Mouse (Mus musculus) neural tube, embryonic 11.5 days (tissue): ENCODE data around the gene Ankrd22. TPM values are rescaled to one million over a fixed set of nuclear protein-coding genes. Genes with fewer than 3 reads are reported as not detected.

Experiments
- ATAC-seq: fragments of 200-750 bp; cut with Nextera tagmentation; 2 replicates; pipeline ENCODE4 v1.8.0; 2017; ENCODE audit warnings: moderate number of reproducible peaks, mild to moderate bottlenecking, moderate TSS enrichment, moderate library complexity; ENCODE audit not compliant: insufficient read depth, low FRiP score, low TSS enrichment
- DNase-seq: peaks from one replicate; pipeline ENCODE4 v3.0.0-alpha.2; 2015; ENCODE audit warnings: low spot score
- H3K27ac ChIP-seq: fragments of 300-500 bp; sonication (generic); 2 replicates; pipeline ENCODE4 v1.5.1; 2014; ENCODE audit warnings: low read depth, mild to moderate bottlenecking, low read length
- H3K27me3 ChIP-seq: fragments of 300-500 bp; sonication (generic); 2 replicates; pipeline ENCODE4 v1.6.1; 2014; ENCODE audit warnings: mild to moderate bottlenecking, low read length, mixed read lengths; ENCODE audit not compliant: control insufficient read depth, insufficient read depth
- H3K36me3 ChIP-seq: fragments of 300-500 bp; sonication (generic); 2 replicates; pipeline ENCODE4 v1.6.1; 2014; ENCODE audit warnings: mild to moderate bottlenecking, low read length, moderate library complexity, mixed read lengths; ENCODE audit not compliant: control insufficient read depth, insufficient read depth
- H3K4me1 ChIP-seq: fragments of 300-500 bp; sonication (generic); 2 replicates; pipeline ENCODE4 v1.6.1; 2014; ENCODE audit warnings: low read length, mixed read lengths; ENCODE audit not compliant: control insufficient read depth, insufficient read depth
- H3K4me2 ChIP-seq: fragments of 300-500 bp; sonication (generic); 2 replicates; pipeline ENCODE4 v1.6.1; 2014; ENCODE audit warnings: low read depth, mild to moderate bottlenecking, moderate library complexity
- H3K4me3 ChIP-seq: fragments of 300-500 bp; sonication (generic); 2 replicates; pipeline ENCODE4 v1.5.1; 2014; ENCODE audit warnings: low read depth, low read length
- H3K9ac ChIP-seq: fragments of 300-500 bp; sonication (generic); 2 replicates; pipeline ENCODE4 v1.6.1; 2014; ENCODE audit warnings: mild to moderate bottlenecking, low read length
- H3K9me3 ChIP-seq: fragments of 300-500 bp; sonication (generic); 2 replicates; pipeline ENCODE4 v1.6.1; 2016; ENCODE audit warnings: low read length; ENCODE audit not compliant: control insufficient read depth
- WGBS: fragments of 180-500 bp; shearing (Covaris S2); extraction: QIAGEN DNeasy Blood & Tissue Kit; methylation state at CpG from one replicate; pipeline ENCODE4 v1.1.7; 2014; 5-methylcytosine and 5-hydroxymethylcytosine counted together
- polyA plus RNA-seq: library from polyadenylated mRNA; unstranded; fragments of >200 nt; fragmentation: Nextera tagmentation; extraction: Ambion mirVana; gene quantifications from 2 replicates; pipeline ENCODE4 v1.2.1, GENCODE M21; 2014

The Ankrd22 gene
- polyA plus RNA-seq, 1 experiment from 2014 or later, result 0.13 TPM

- Histone ChIP-seq H3K36me3 (no peaks in the 10 kb centered on the region), H3K9me3 (no peaks in the 10 kb centered on the region), H3K27ac (no peak overlapping the region), H3K27me3 (no peaks in the 10 kb centered on the region), H3K9ac (no peak overlapping the region), H3K4me3 (no peak overlapping the region), H3K4me2 (no peak overlapping the region), H3K4me1 (no peaks in the 10 kb centered on the region)
- 91% methylated on average over 6 of the region's 6 CpGs for WGBS
- DNase-seq (no peak), ATAC-seq (no peak)
Measured at GRCm38 (mm10) chr19:34138720-34139430, 27.0 kb downstream of the Ankrd22 start.

DNA sequence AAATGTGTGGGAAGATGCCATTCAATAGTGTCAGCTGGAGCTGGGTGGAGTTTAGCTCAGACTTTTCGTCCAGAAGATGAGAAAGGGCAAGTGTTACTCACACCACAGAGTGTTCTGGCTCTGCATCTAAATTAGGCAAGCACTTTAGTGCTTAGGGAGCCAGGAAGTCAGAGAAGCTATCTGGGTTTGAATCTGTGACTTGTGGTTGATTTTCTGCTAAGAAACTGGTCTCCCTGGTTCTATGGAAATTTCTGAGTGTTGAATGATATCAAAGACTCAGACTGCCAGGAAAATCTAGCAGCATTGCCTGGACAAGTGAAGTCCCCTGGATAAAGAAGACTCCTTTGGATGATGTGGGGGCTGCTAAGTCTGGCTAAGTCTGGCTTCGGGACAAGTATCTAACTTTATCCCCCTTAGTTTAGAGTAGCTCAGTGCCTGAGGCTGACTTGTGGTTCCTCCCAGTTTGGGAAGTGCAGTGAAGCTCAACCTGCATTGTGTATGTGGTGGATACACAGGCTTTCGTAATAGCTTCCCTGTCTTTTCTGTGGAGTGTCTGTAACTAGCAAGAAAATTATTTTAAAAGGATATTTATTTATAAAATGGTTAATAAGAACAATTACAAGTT lies 45.6 kb downstream of the Ankrd22 start:
- no peak overlapping the region for H3K9ac ChIP-seq
- WGBS, result 73% methylated on average over 3 of the region's 3 CpGs
- DNase-seq (no peak), ATAC-seq (no peak)
- no peaks in the 10 kb centered on the region for H3K4me1 ChIP-seq
- no peak overlapping the region for H3K4me2 ChIP-seq
- no peaks in the 10 kb centered on the region for H3K36me3 ChIP-seq
- H3K27ac ChIP-seq, result no peak overlapping the region
- no peaks in the 10 kb centered on the region for H3K9me3 ChIP-seq
- H3K27me3 ChIP-seq, result no peaks in the 10 kb centered on the region
- no peak overlapping the region for H3K4me3 ChIP-seq

DNA sequence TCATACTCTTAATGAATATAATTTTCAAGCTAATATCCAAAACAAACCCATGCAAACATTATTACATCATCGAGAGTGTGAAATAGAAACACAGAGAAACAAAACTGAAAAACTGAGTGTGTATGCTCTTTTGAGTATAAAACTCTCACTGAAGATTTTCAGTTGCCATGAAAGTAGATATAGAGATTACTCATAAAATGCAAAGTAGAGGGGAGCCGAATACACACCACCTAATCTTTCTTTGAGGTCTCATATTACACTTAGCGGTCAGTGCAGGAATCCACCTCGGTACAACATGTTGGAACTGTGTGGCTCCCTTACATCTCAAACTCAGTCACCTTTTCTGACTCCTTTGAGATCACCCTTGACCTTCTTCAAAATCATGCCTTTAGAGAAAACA lies 46.2 kb downstream of the Ankrd22 start:
- Histone ChIP-seq H3K27me3 (no peaks in the 10 kb centered on the region), H3K36me3 (no peaks in the 10 kb centered on the region), H3K9me3 (no peaks in the 10 kb centered on the region), H3K4me1 (no peaks in the 10 kb centered on the region), H3K27ac (no peak overlapping the region), H3K4me2 (no peak overlapping the region), H3K4me3 (no peak overlapping the region), H3K9ac (no peak overlapping the region)
- DNase-seq (no peak), ATAC-seq (no peak)
- WGBS, result 83% methylated on average over 4 of the region's 4 CpGs

- no peak for ATAC-seq
- no peak overlapping the region for H3K4me3 ChIP-seq
- 88% methylated on average over 1 of the region's 1 CpGs for WGBS
Measured at GRCm38 (mm10) chr19:34119102-34119501, 46.8 kb downstream of the Ankrd22 start.

GRCm38 (mm10) chr19:34104841-34105240 lies 61.0 kb downstream of the Ankrd22 start:
- Histone ChIP-seq H3K36me3 (no peaks in the 10 kb centered on the region), H3K9ac (no peak overlapping the region), H3K27me3 (no peaks in the 10 kb centered on the region), H3K4me1 (no peaks in the 10 kb centered on the region), H3K4me2 (no peak overlapping the region), H3K27ac (no peak overlapping the region), H3K4me3 (no peak overlapping the region), H3K9me3 (no peaks in the 10 kb centered on the region)
- no peak for ATAC-seq
- DNase-seq, result no peak
- 87% methylated on average over 3 of the region's 3 CpGs for WGBS

More at GRCm38 (mm10) chr19:34119102-34119501, 46.8 kb downstream of the Ankrd22 start:
- no peak for DNase-seq
- Histone ChIP-seq H3K9ac (no peak overlapping the region), H3K9me3 (no peaks in the 10 kb centered on the region), H3K27me3 (no peaks in the 10 kb centered on the region), H3K36me3 (no peaks in the 10 kb centered on the region), H3K4me2 (no peak overlapping the region), H3K4me1 (no peaks in the 10 kb centered on the region), H3K27ac (no peak overlapping the region)

GRCm38 (mm10) chr19:34101888-34102287 lies 64.0 kb downstream of the Ankrd22 start:
- WGBS, result 95% methylated on average over 7 of the region's 7 CpGs
- H3K27ac ChIP-seq, result no peak overlapping the region
- no peak for ATAC-seq
- H3K4me2 ChIP-seq, result no peak overlapping the region
- H3K4me3 ChIP-seq, result no peak overlapping the region
- no peaks in the 10 kb centered on the region for H3K9me3 ChIP-seq
- no peak overlapping the region for H3K9ac ChIP-seq
- no peaks in the 10 kb centered on the region for H3K36me3 ChIP-seq
- no peak for DNase-seq
- no peaks in the 10 kb centered on the region for H3K27me3 ChIP-seq
- no peaks in the 10 kb centered on the region for H3K4me1 ChIP-seq

DNA sequence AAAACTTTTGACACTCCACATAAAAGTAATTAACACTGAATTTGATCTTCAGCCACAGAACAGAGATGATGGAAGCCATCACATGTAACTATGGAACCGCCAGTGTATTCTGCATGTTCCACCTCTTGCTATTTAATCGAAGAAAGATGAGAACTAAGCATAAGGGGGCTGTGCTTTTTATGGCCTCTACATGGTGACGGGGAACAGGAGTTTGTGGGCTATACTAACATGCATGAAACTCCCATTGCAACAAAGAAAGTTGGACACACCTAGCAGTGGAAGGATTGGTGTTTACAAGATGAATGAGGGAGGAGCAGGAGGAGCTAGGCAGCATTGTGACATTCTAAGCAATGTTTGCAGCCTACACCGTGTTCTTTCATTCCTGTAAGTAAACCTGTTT lies 65.2 kb downstream of the Ankrd22 start, which contains the start of gene Lipm:
Lipm (plus strand) TSS at position 301 of the 400 bp plus-strand sequence.
- 89% methylated on average over 4 of the region's 4 CpGs for WGBS
- H3K4me3 ChIP-seq, result no peak within 1 kb of the TSS
- ATAC-seq, result no peak

GRCm38 (mm10) chr19:34096228-34096627 lies 69.6 kb downstream of the Ankrd22 start:
- no peaks in the 10 kb centered on the region for H3K27me3 ChIP-seq
- no peak overlapping the region for H3K4me2 ChIP-seq
- DNase-seq, result no peak
- H3K4me3 ChIP-seq, result no peak overlapping the region
- 93% methylated on average over 1 of the region's 1 CpGs for WGBS
- H3K9ac ChIP-seq, result no peak overlapping the region
- ATAC-seq, result no peak
- no peaks in the 10 kb centered on the region for H3K36me3 ChIP-seq
- no peaks in the 10 kb centered on the region for H3K4me1 ChIP-seq
- no peak overlapping the region for H3K27ac ChIP-seq
- no peaks in the 10 kb centered on the region for H3K9me3 ChIP-seq

More for the DNA sequence above, 65.2 kb downstream of the Ankrd22 start, which contains the start of gene Lipm:
- Histone ChIP-seq H3K9ac (no peak within 1 kb of the TSS), H3K27me3 (no peaks in the 10 kb centered on the region), H3K36me3 (no peaks in the 10 kb centered on the region), H3K9me3 (no peaks in the 10 kb centered on the region), H3K4me2 (no peak within 1 kb of the TSS), H3K27ac (no peak within 1 kb of the TSS), H3K4me1 (no peaks in the 10 kb centered on the region)
- no peak for DNase-seq

DNA sequence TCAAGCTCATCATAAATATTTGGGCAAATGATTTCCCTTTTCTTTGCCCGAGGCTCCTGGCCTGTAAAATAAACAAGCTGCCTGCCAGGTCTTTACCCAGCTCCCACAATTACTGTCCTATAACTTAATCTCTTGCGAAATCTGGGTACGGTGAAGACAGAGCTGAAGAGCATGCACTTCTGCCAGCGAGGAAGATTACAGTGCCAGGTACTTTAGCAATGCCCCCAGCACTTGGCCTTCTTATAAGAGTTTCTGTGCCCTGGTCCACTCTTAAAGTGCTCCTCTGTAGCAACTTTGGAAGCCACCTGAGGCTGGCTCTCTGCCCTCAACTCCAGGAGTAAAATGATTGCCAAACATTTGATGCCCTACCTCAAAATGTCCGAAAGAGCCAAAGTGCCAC lies 70.5 kb downstream of the Ankrd22 start:
- Histone ChIP-seq H3K27ac (no peak overlapping the region), H3K4me2 (no peak overlapping the region), H3K4me1 (no peaks in the 10 kb centered on the region), H3K9ac (no peak overlapping the region), H3K36me3 (no peaks in the 10 kb centered on the region), H3K4me3 (no peak overlapping the region), H3K27me3 (no peaks in the 10 kb centered on the region), H3K9me3 (no peaks in the 10 kb centered on the region)
- ATAC-seq (no peak), DNase-seq (no peak)
- 84% methylated on average over 5 of the region's 5 CpGs for WGBS
